Mouse (Mus musculus) neural tube, postnatal 0 days (tissue): Measurements from ENCODE around the gene Vmn1r218. TPM values are rescaled to one million over a fixed set of nuclear protein-coding genes. Genes with fewer than 3 reads are reported as not detected.

ENCODE experiments used
- polyA plus RNA-seq: library from polyadenylated mRNA; unstranded; fragments of >200 nt; fragmentation: Nextera tagmentation; extraction: Ambion mirVana; gene quantifications from 2 replicates; pipeline ENCODE4 v1.2.1, GENCODE M21; 2015

The Vmn1r218 gene
- polyA plus RNA-seq = not detected in 2 replicates

DNA sequence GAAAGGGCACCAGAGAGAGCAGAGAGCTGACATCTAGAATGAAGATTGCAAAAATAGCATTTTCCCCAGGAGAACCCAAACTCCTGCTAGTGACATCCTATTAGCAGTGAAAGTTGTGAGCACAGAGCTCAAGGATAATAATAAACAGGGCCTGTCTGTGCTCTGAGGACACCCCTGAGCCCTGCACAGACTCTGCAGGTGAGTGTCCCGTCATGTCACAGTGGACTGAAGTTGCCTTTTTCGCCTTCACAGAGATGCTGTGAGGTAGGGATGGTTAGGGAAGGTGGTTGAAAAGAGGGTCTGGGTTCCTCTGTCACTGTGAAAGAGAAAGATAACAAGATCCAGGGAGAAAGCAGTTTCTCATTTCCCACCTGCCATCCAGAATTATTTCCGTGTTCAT is at the start of gene Vmn1r218:
Gene Vmn1r218, plus strand, starts transcription at position 57 of the 400 bp plus-strand sequence.

DNA sequence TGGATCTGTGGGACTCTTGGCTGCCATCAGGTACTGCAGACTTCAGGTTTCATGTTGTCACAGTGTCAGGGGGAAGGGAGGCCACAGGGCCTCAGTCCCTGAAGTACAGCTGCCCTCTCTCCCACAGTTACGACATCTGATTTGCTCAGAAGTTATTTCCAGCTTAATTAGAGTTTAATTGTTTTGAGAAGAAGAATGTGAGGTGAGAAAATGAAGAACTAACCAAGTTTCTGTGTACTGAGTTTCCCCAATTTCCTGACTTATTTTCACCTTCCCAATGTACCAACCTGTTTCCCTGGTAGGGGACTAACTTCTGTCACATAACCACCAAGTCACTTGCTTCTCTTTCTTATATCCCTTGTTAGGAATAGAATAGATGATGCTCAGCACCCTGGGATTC is 14.8 kb upstream of the Vmn1r218 start, which contains the start of gene Vmn1r217:
Gene Vmn1r217, minus strand, starts transcription at position 101 of the 400 bp plus-strand sequence.

DNA sequence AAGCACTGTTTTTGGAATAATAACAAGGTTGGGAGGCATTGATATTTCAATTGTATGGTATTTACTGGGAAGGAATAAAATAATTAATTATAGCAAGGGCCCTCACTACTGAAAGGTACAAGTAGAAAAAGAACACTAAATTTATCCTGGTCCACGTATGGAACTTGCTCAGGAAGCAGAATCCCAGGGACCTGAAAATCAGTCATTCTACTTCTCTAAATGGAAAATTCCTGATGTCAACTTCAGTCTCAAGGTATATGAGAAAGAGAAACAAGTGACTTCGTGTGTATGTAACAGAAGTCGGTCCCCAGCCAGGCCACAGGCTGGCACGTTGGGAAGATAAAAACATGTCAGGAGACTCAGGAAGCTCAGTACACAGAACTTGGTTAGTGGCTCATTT is 26.1 kb downstream of the Vmn1r218 start, which contains the start of gene Vmn1r219:
Gene Vmn1r219, plus strand, starts transcription at position 301 of the 400 bp plus-strand sequence.

DNA sequence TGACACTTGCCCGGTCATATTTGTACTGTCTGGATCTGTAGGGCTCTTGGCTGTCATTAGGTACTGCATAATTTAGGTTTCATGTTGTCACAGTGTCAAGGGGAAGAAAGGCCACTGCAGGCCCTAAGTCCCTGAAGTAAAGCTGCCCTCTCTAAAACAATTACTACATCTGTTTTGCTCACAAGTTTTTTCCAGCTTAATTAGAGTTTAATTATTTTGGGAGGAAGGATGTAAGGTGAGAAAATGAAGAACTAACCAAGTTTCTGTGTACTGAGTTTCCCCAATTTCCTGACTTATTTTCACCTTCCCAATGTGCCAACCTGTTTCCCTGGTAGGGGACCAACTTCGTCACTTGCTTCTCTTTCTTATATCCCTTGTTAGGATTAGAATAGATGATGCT is 54.9 kb downstream of the Vmn1r218 start, which contains the start of gene Vmn1r220:
Gene Vmn1r220, minus strand, starts transcription at position 101 of the 400 bp plus-strand sequence.

Other genes starting within 250 kb of the Vmn1r218 start
- gene Vmn1r212, start 248.9 kb upstream of the Vmn1r218 start, polyA plus RNA-seq = not detected in 2 replicates
- not detected in 2 replicates for gene Vmn1r213, start 125.5 kb upstream of the Vmn1r218 start, polyA plus RNA-seq
- gene Vmn1r214, start 102.7 kb upstream of the Vmn1r218 start, polyA plus RNA-seq = not detected in 2 replicates
- gene Vmn1r215, start 65.1 kb upstream of the Vmn1r218 start, polyA plus RNA-seq = not detected in 2 replicates
- not detected in 2 replicates for gene Vmn1r217, start 14.9 kb upstream of the Vmn1r218 start, polyA plus RNA-seq
- not detected in 2 replicates for gene Vmn1r219, start 26.2 kb downstream of the Vmn1r218 start, polyA plus RNA-seq
- gene Vmn1r220, start 54.8 kb downstream of the Vmn1r218 start, polyA plus RNA-seq = not detected in 2 replicates
- gene Vmn1r221, start 81.0 kb downstream of the Vmn1r218 start, polyA plus RNA-seq = not detected in 2 replicates
- gene Vmn1r222, start 102.8 kb downstream of the Vmn1r218 start, polyA plus RNA-seq = not detected in 2 replicates
- not detected in 2 replicates for gene Vmn1r223, start 114.0 kb downstream of the Vmn1r218 start, polyA plus RNA-seq
- 28.9 and 30.1 TPM in 2 replicates for gene Zfp322a, start 236.1 kb downstream of the Vmn1r218 start, polyA plus RNA-seq